Mouse (Mus musculus) left cerebral cortex, adult 8-10 months (tissue): ENCODE measurements around the gene Ppp1ca. TPM values are rescaled to one million over a fixed set of nuclear protein-coding genes. Genes with fewer than 3 reads are reported as not detected.
A peak's percentile ranks its signal among the peaks of the same experiment; 100 is the strongest.

ENCODE experiments used
- DNase-seq, 2 experiments: peaks; one replicate each; pipeline ENCODE4 v3.0.0; 2022; ENCODE audit warnings: low spot score in 2 of 2
- total RNA-seq, 4 experiments: library from RNA; stranded (reverse); gene quantifications; 2 replicates each; pipeline ENCODE4 v1.2.4; 2022

The Ppp1ca gene
- total RNA-seq, result 100 to 1,000 TPM; 310 to 356 (median 326) TPM

GRCm38 (mm10) chr19:4191528-4192250 is at the start of gene Ppp1ca:
TSS of gene Ppp1ca (plus strand) at chr19:4192065.
- peak; percentile 74 to 84 for DNase-seq

GRCm38 (mm10) chr19:4142416-4143173 is 49.3 kb upstream of the Ppp1ca start:
- DNase-seq, result no peak

GRCm38 (mm10) chr19:4143759-4144268 is 48.1 kb upstream of the Ppp1ca start, which contains the start of gene Cabp4:
TSS of gene Cabp4 (minus strand) at chr19:4144033.
- DNase-seq, result no peak

GRCm38 (mm10) chr19:4144550-4145498 is 47.0 kb upstream of the Ppp1ca start:
- no peak for DNase-seq

GRCm38 (mm10) chr19:4145936-4146335 is 45.9 kb upstream of the Ppp1ca start:
- no peak for DNase-seq

- no peak for DNase-seq
Observed at GRCm38 (mm10) chr19:4146366-4147021, 45.4 kb upstream of the Ppp1ca start.

- no peak for DNase-seq
Observed at GRCm38 (mm10) chr19:4147022-4147405, 44.9 kb upstream of the Ppp1ca start.

GRCm38 (mm10) chr19:4147782-4148490 is 43.9 kb upstream of the Ppp1ca start:
- no peak for DNase-seq

- DNase-seq, result peak; percentile 85 to 92
Observed at GRCm38 (mm10) chr19:4148491-4148806, 43.4 kb upstream of the Ppp1ca start, which contains the start of gene Coro1b. TSS of gene Coro1b (plus strand) at chr19:4148619.

- DNase-seq, result no peak
Observed at GRCm38 (mm10) chr19:4148819-4149218, 43.0 kb upstream of the Ppp1ca start.

- DNase-seq, result no peak
Observed at GRCm38 (mm10) chr19:4149283-4149682, 42.6 kb upstream of the Ppp1ca start.

GRCm38 (mm10) chr19:4149764-4150461 is 42.0 kb upstream of the Ppp1ca start:
- no peak for DNase-seq

- DNase-seq, result no peak
Observed at GRCm38 (mm10) chr19:4150567-4151487, 41.0 kb upstream of the Ppp1ca start.

GRCm38 (mm10) chr19:4151488-4151860 is 40.4 kb upstream of the Ppp1ca start:
- no peak for DNase-seq

GRCm38 (mm10) chr19:4151898-4152297 is 40.0 kb upstream of the Ppp1ca start:
- DNase-seq, result no peak

GRCm38 (mm10) chr19:4152445-4153231 is 39.2 kb upstream of the Ppp1ca start:
- no peak for DNase-seq

GRCm38 (mm10) chr19:4153232-4153654 is 38.6 kb upstream of the Ppp1ca start, which contains the start of gene Ptprcap:
TSS of gene Ptprcap (plus strand) at chr19:4153604.
- no peak for DNase-seq
